Mouse (Mus musculus): Measurements from ENCODE around the gene Il13. TPM values are rescaled to one million over a fixed set of nuclear protein-coding genes. Genes with fewer than 3 reads are reported as not detected.
A peak's percentile ranks its signal among the peaks of the same experiment; 100 is the strongest.

Gene Il13
- total and polyA plus RNA-seq, 3 experiments: not detected

GRCm38 (mm10) chr11:53637046-53637802 is 2.7 kb upstream of the Il13 start:
- Histone ChIP-seq H3K4me3 (ENCODE audit: control insufficient read depth in 1 of 2, insufficient read depth in 1 of 2, low read depth in 2 of 2, low read length in 2 of 2) (no peak overlapping the region), H3K27me3 (ENCODE audit: control insufficient read depth in 1 of 2, insufficient read depth in 2 of 2, low read length in 2 of 2) (no peaks in the 10 kb centered on the region), H3K9ac (ENCODE audit: control insufficient read depth, low read depth, low read length, poor library complexity, severe bottlenecking) (no peak overlapping the region), H3K27ac (ENCODE audit: control insufficient read depth, low read depth, low read length) (no peak overlapping the region), H3K9me3 (replicated peaks; ENCODE audit: insufficient read depth, low read length) (no peaks in the 10 kb centered on the region), H3K36me3 (ENCODE audit: control insufficient read depth in 1 of 2, insufficient read depth in 2 of 2, low read length in 2 of 2) (peaks cover 0 to 25% of the 10 kb centered on the region in 2 experiments; a peak in 2 of 4 replicates), H3K4me1 (ENCODE audit: control insufficient read depth in 1 of 2, insufficient read depth in 2 of 2, low read length in 2 of 2) (peaks cover 26 to 36% of the 10 kb centered on the region in 2 experiments), H3K79me2 (ENCODE audit: control insufficient read depth, insufficient read depth, low read length, poor library complexity) (no peaks in the 10 kb centered on the region)
- TF ChIP-seq TBP (IDR thresholded peaks at IDR 0.05; ENCODE audit: low read depth, low read length): no peak
- no peak for TF ChIP-seq RAD21 (IDR thresholded peaks at IDR 0.05; ENCODE audit: low read depth, low read length)
- no peak for TF ChIP-seq ZC3H11A (IDR thresholded peaks at IDR 0.05; ENCODE audit: low read depth, low read length)
- no peak for TF ChIP-seq CHD1 (IDR thresholded peaks at IDR 0.05; ENCODE audit: low read depth, low read length)
- TF ChIP-seq MAFK (IDR thresholded peaks at IDR 0.05; ENCODE audit: borderline replicate concordance, low read depth, low read length): no peak
- no peak for TF ChIP-seq E2F4 (IDR thresholded peaks at IDR 0.05; ENCODE audit: borderline replicate concordance, low read depth, low read length)
- no peak for TF ChIP-seq SIN3A (IDR thresholded peaks at IDR 0.05; ENCODE audit: low read length)
- TF ChIP-seq GATA1 (IDR thresholded peaks at IDR 0.05; ENCODE audit: low read depth, low read length): no peak
- TF ChIP-seq POLR2AphosphoS5 (IDR thresholded peaks at IDR 0.05; ENCODE audit: borderline replicate concordance, low read depth, low read length): no peak
- no peak for TF ChIP-seq MEF2A (IDR thresholded peaks at IDR 0.05; ENCODE audit: extremely low read depth, insufficient replicate concordance, low read depth, low read length, poor library complexity, severe bottlenecking)
- TF ChIP-seq HCFC1 (IDR thresholded peaks at IDR 0.05; ENCODE audit: low read depth, low read length): no peak
- TF ChIP-seq SMC3 (IDR thresholded peaks at IDR 0.05; ENCODE audit: low read depth, low read length): no peak
- TF ChIP-seq MAZ (IDR thresholded peaks at IDR 0.05; ENCODE audit: low read depth, low read length): no peak
- no peak for TF ChIP-seq KAT2A (conservative IDR thresholded peaks at IDR 0.05; ENCODE audit: low read depth, low read length)
- no peak for DNase-seq (ENCODE audit: low read depth, low spot score)

- Histone ChIP-seq H3K9ac (ENCODE audit: control insufficient read depth, low read depth, low read length, poor library complexity, severe bottlenecking) (peak overlapping the region; percentile 39), H3K4me3 (ENCODE audit: control insufficient read depth in 1 of 2, insufficient read depth in 1 of 2, low read depth in 2 of 2, low read length in 2 of 2) (peak overlapping the region; percentile 36 to 67), H3K4me1 (ENCODE audit: control insufficient read depth in 1 of 2, insufficient read depth in 2 of 2, low read length in 2 of 2) (peaks cover 26 to 36% of the 10 kb centered on the region in 2 experiments), H3K36me3 (ENCODE audit: control insufficient read depth in 1 of 2, insufficient read depth in 2 of 2, low read length in 2 of 2) (peaks cover 0 to 25% of the 10 kb centered on the region in 2 experiments; a peak in 2 of 4 replicates), H3K27ac (ENCODE audit: control insufficient read depth, low read depth, low read length) (no peak overlapping the region), H3K9me3 (replicated peaks; ENCODE audit: insufficient read depth, low read length) (no peaks in the 10 kb centered on the region), H3K27me3 (ENCODE audit: control insufficient read depth in 1 of 2, insufficient read depth in 2 of 2, low read length in 2 of 2) (no peaks in the 10 kb centered on the region), H3K79me2 (ENCODE audit: control insufficient read depth, insufficient read depth, low read length, poor library complexity) (no peaks in the 10 kb centered on the region)
- no peak for DNase-seq (ENCODE audit: low read depth, low spot score)
- TF ChIP-seq MYB (IDR thresholded peaks at IDR 0.05; ENCODE audit: low read depth, low read length): no peak
- peak in 1 of 2 experiments; percentile 42; a peak in 1 of 4 replicates for TF ChIP-seq EP300 (IDR thresholded peaks at IDR 0.05; ENCODE audit: low read depth in 1 of 2, low read length in 2 of 2)
- peak; percentile 39; the same call in 1 of the 2 replicates for TF ChIP-seq GATA1 (IDR thresholded peaks at IDR 0.05; ENCODE audit: low read depth, low read length)
- 0 out of 2 replicates have a peak, but pooled peaks have one; percentile 1 for TF ChIP-seq RCOR1 (IDR thresholded peaks at IDR 0.05; ENCODE audit: low read depth, low read length)
- TF ChIP-seq SIN3A (IDR thresholded peaks at IDR 0.05; ENCODE audit: low read length): peak; percentile 21; the same call in 1 of the 2 replicates
- peak; percentile 2; the same call in 1 of the 2 replicates for TF ChIP-seq SMC3 (IDR thresholded peaks at IDR 0.05; ENCODE audit: low read depth, low read length)
- no peak for TF ChIP-seq TBP (IDR thresholded peaks at IDR 0.05; ENCODE audit: low read depth, low read length)
Measured at GRCm38 (mm10) chr11:53636183-53636646, 1.7 kb upstream of the Il13 start.
